Mouse (Mus musculus) embryonic fibroblast, embryonic 13.5 days (primary cell): ENCODE data around the gene Muc20.

Experiments used
- CTCF ChIP-seq: IDR thresholded peaks from 2 replicates; pipeline ENCODE4 v1.5.1; 2011; ENCODE audit warnings: mild to moderate bottlenecking, control low read depth, low read length, moderate library complexity, borderline replicate concordance; ENCODE audit not compliant: insufficient read depth
- POLR2A ChIP-seq: IDR thresholded peaks from 2 replicates; pipeline ENCODE4 v1.6.1; 2011; ENCODE audit warnings: low read depth, mild to moderate bottlenecking, control low read depth, low read length, moderate library complexity

GRCm38 (mm10) chr16:32797426-32797689, at the start of gene Muc20:
- TF ChIP-seq CTCF: no peak
- TF ChIP-seq POLR2A: no peak
